Mouse (Mus musculus): ENCODE measurements at regions not wholly inside any gene's neighbourhood (a gene's known extent, or its start where the extent isn't known, plus 50 kb on each side); places are given as distances from the start of the nearest gene placed in this dataset.

GRCm38 (mm10) chr19:59852011-59852738 lies 91.3 kb downstream of the Rab11fip2 start:
- no peak overlapping the region for H3K27ac ChIP-seq (replicated peaks; ENCODE audit: low read depth, low read length)
- WGBS: 38% methylated on average over 1 of the region's 1 CpGs
- H3K9ac ChIP-seq (ENCODE audit: low read depth, low read length, severe bottlenecking): no peak overlapping the region
- DNase-seq (ENCODE audit: low spot score) (no peak), ATAC-seq (ENCODE audit: low FRiP score, low read depth) (no peak)
- no peaks in the 10 kb centered on the region for H3K9me3 ChIP-seq (ENCODE audit: control insufficient read depth, low read length)
- H3K4me2 ChIP-seq (replicated peaks; ENCODE audit: low read depth, low read length, severe bottlenecking): no peak overlapping the region
- H3K27me3 ChIP-seq (ENCODE audit: control insufficient read depth, insufficient read depth, low read length): no peaks in the 10 kb centered on the region
- no peak overlapping the region for H3K4me3 ChIP-seq (replicated peaks; ENCODE audit: low read length)
- no peaks in the 10 kb centered on the region for H3K36me3 ChIP-seq (ENCODE audit: control insufficient read depth, insufficient read depth, low read length)
- H3K4me1 ChIP-seq (ENCODE audit: control insufficient read depth, insufficient read depth, low read length): no peaks in the 10 kb centered on the region
- no peak for TF ChIP-seq POLR2A (IDR thresholded peaks at IDR 0.05; ENCODE audit: borderline replicate concordance, extremely low read depth, insufficient read depth, insufficient read length)

Measured in limb, embryonic 14.5 days (tissue).